Mouse (Mus musculus) bone marrow, adult 2 months (tissue): ENCODE measurements at regions not wholly inside any gene's neighbourhood (a gene's known extent, or its start where the extent isn't known, plus 50 kb on each side); places are given as distances from the start of the nearest gene placed in this dataset.

Experiments used
- CTCF ChIP-seq: fragments of 200-500 bp; IDR thresholded peaks from 2 replicates; pipeline ENCODE4 v1.5.1; 2011; ENCODE audit warnings: low read length, control low read depth; ENCODE audit not compliant: control insufficient read depth, insufficient read depth
- POLR2A ChIP-seq: fragments of 200-500 bp; IDR thresholded peaks from 2 replicates; pipeline ENCODE4 v1.6.1; 2011; ENCODE audit warnings: low read depth, mild to moderate bottlenecking, control low read depth, low read length, borderline replicate concordance; ENCODE audit not compliant: control insufficient read depth

DNA sequence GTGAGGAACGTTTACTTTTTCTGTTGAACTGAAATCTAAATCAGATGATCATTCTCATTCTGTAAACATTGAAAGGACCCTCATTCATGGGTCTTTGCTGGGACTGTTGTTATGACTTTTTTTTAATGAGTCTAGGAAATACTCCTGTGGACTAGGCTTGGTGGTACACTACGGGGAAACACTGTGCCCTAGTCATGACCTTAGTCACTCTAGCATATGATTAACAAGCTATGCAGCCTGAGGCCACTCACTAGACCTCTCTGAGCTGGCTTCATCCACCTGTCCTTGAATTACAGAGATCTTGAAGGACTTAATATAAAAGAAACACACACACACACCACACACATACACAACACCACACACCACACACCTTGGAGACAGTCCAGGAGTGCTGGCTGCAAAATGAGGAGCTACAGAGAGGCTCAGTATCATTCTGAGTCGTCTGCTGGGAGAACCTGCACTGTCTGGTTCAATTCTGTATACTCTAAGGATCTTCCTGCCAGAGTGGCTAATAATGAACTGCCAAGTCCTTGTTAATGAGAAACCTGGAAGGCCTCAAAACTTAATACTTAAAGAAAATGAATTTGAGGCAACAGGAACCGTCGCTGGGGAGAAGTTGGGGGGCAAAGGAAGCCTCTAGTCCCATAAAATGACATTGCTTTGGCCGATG lies 428.0 kb downstream of the Atp23 start:
- TF ChIP-seq CTCF (no peak), POLR2A (no peak)
